Mouse (Mus musculus): ENCODE measurements at regions not wholly inside any gene's neighbourhood (a gene's known extent, or its start where the extent isn't known, plus 50 kb on each side); places are given as distances from the start of the nearest gene placed in this dataset.
A peak's percentile ranks its signal among the peaks of the same experiment; 100 is the strongest.

DNA sequence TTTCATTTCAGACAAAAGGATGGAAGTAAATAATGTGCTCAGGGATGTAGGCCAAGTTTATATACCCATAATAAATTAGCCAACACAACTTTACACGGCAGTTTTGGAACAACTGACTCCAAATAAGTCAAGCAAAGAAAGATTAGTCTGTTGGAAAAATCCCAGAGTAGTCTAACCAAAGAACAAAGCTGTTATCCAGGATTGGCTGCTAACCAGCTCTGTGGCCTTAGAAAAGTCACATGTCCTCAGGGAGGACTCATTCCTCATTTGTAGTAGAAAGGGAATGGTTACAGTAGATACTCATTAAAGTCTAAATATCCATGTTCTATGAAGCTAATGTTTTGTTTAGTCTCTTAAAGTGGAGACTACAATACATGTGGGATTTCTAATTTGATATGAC lies 130.6 kb upstream of the Mid1 start:
- no peak for TF ChIP-seq POLR2A (IDR thresholded peaks at IDR 0.05; ENCODE audit: borderline replicate concordance, extremely low read depth, insufficient read depth, insufficient read length, poor library complexity, severe bottlenecking)
- no peak for TF ChIP-seq CTCF (IDR thresholded peaks at IDR 0.05; ENCODE audit: borderline replicate concordance, extremely low read depth, insufficient read depth, insufficient read length)
- peak; percentile 0 for DNase-seq (ENCODE audit: low read depth)

DNA sequence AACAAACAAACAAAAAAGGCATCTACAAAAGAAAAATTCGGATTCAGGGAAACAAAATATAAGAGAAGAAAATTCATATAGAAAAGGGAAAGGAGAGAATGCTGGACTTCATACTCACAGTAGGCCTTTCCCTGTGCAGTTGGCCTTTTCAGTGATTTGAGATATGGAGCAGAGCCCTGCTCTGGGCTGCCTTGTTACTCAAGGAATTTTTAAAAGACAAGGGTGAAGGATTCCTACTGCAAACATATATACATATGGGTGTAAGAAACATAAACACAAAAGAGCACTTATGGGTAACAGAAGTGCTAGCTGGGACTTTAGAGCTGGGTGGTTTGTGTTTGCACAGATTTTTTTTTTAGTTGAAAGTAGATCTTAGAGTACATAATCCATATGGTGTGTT lies 132.1 kb upstream of the Mid1 start:
- DNase-seq (ENCODE audit: low read depth), result no peak
- TF ChIP-seq CTCF (IDR thresholded peaks at IDR 0.05; ENCODE audit: borderline replicate concordance, extremely low read depth, insufficient read depth, insufficient read length) (no peak), POLR2A (IDR thresholded peaks at IDR 0.05; ENCODE audit: borderline replicate concordance, extremely low read depth, insufficient read depth, insufficient read length, poor library complexity, severe bottlenecking) (no peak)

DNA sequence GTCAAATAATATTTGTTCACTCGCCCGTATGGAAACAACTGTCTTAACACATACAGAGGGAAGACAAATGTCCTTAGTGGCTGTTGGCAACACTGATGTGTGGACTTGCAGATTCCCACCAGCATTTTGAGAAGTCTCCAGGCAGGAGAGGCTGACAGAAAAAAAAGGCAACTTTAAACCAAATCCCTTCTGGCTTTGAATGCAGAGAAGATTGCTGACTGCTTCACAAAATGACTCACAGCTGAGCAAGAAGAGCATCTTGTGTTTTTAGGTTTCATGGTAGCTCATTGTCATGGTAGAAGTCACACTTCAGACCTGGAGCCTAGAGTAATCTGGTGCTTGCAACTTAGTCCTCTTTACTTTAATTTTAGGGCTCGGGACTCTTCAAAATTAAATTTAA lies 141.0 kb upstream of the Mid1 start:
- DNase-seq (ENCODE audit: low read depth), result no peak
- TF ChIP-seq CTCF (IDR thresholded peaks at IDR 0.05; ENCODE audit: borderline replicate concordance, extremely low read depth, insufficient read depth, insufficient read length), result no peak

DNA sequence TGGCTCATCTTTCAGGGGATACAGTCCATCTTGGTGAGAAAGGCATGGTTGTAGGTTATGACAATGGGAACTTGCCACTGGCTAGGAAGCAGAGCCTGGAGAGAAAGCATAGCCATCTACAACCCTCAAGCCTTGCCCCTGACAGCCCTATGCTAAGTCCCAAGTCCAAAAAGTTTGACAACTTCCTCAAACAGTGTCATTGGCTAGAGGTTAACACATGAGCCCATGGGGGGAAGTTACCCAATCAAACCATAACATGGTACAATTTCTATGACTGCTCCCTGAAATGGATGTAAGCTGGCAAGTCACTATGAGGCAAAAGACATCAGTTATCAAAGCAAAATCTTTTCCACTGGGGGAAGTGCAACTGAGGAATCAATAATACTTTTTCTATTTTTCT lies 176.8 kb upstream of the Mid1 start:
- TF ChIP-seq POLR2A (IDR thresholded peaks at IDR 0.05; ENCODE audit: borderline replicate concordance, extremely low read depth, insufficient read depth, insufficient read length, poor library complexity, severe bottlenecking), result no peak
- no peak for TF ChIP-seq CTCF (IDR thresholded peaks at IDR 0.05; ENCODE audit: borderline replicate concordance, extremely low read depth, insufficient read depth, insufficient read length)
- no peak for DNase-seq (ENCODE audit: low read depth)

DNA sequence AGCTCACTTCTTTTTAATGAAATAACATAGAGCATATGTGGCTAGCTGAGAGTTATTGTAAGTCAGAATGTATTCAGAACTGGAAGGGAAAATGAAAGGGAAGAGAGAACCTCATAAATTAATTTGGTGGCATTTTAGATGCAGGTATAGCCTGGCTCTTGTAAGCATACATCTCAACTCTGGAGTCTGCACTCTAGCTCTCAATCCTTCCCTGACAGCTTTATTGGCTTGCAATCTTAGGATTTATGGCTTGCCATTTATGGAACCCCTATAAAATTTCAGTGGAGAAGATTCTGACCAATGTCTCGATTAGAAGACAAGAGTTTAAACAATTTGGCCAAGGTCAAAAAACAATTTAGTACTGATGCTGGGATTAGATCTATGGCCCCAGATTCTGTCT lies 173.4 kb upstream of the Hccs start:
- DNase-seq (ENCODE audit: low read depth), result no peak
- TF ChIP-seq POLR2A (IDR thresholded peaks at IDR 0.05; ENCODE audit: borderline replicate concordance, extremely low read depth, insufficient read depth, insufficient read length, poor library complexity, severe bottlenecking) (no peak), CTCF (IDR thresholded peaks at IDR 0.05; ENCODE audit: borderline replicate concordance, extremely low read depth, insufficient read depth, insufficient read length) (no peak)

DNA sequence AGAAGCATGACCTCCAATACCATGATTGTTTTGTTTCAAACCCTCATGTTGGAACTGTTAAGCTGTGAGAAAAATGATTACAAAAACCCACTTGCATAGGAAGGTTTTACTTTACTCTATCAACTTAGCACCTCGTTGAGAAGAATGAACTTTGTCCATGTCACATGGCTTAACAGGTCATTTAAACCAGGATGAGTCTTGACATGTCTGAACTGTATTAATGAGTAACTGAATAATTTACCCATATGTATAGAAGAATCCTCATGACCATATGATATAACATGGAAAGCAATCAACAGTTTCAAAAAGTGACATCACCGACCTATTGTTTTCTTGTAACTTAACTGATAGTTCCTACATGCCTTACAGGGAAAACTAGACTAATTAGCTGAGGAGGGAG lies 153.3 kb upstream of the Hccs start:
- TF ChIP-seq CTCF (IDR thresholded peaks at IDR 0.05; ENCODE audit: borderline replicate concordance, extremely low read depth, insufficient read depth, insufficient read length), result no peak
- TF ChIP-seq POLR2A (IDR thresholded peaks at IDR 0.05; ENCODE audit: borderline replicate concordance, extremely low read depth, insufficient read depth, insufficient read length, poor library complexity, severe bottlenecking), result no peak
- no peak for DNase-seq (ENCODE audit: low read depth)

DNA sequence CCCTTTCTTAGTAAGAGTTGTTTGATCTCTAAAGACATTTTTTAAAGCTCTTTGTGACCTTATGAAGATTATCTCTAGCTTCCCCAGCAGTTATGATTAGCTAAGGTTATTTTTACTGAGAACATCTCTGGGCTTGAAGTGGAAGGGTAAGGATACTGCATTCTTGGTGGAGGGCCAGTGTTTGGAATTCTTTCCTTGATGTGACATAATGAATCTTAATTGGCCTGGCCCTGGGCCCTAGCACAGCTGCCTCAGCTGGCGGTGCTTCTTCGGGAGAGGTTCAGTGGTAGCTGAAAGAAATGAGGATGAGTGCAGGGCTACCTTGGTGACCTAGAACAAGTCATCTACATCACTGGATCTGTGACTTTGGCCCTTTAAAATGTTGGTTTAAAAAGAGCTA lies 150.5 kb upstream of the Hccs start:
- peak; percentile 5 for DNase-seq (ENCODE audit: low read depth)
- no peak for TF ChIP-seq CTCF (IDR thresholded peaks at IDR 0.05; ENCODE audit: borderline replicate concordance, extremely low read depth, insufficient read depth, insufficient read length)
- TF ChIP-seq POLR2A (IDR thresholded peaks at IDR 0.05; ENCODE audit: borderline replicate concordance, extremely low read depth, insufficient read depth, insufficient read length, poor library complexity, severe bottlenecking), result no peak

DNA sequence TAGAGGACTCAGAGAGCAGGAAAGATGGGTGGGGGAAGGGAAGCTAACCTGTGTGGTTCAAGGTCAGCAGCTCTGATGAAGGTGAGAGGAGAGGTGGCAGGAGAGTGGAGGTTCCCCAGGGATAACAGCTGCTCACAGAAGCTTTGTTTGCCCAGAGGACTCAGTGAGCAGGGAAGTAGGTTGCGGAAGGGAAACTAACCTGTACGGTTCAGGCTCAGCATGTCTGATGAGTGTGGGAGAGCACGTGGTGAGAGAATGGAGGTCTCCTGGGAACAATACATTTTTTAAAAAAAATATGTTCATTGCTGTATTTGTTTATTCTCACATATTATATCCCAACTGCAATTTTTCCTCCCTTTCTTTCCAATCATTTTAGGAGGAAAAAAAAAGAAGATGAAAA lies 130.0 kb upstream of the Hccs start:
- TF ChIP-seq CTCF (IDR thresholded peaks at IDR 0.05; ENCODE audit: borderline replicate concordance, extremely low read depth, insufficient read depth, insufficient read length) (no peak), POLR2A (IDR thresholded peaks at IDR 0.05; ENCODE audit: borderline replicate concordance, extremely low read depth, insufficient read depth, insufficient read length, poor library complexity, severe bottlenecking) (no peak)
- no peak for DNase-seq (ENCODE audit: low read depth)

DNA sequence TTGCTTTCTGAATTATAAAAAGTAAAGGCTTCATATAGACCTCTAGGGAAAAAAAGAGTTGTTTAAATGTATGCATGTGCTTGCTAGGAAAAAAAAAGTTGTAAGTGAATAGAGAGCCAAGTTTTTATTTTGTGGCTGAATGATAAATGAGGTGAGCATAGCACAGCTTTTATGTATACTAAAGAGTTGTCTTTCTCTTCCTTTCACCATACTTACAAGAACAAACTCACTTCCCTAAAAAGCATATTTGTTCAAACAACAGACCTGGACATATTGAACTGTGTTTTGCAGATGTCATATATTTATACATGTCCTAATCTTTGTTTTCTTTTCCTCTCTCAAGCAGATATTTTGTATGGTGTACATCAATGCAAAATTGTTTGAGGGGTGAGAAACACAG lies 119.4 kb upstream of the Hccs start:
- TF ChIP-seq POLR2A (IDR thresholded peaks at IDR 0.05; ENCODE audit: borderline replicate concordance, extremely low read depth, insufficient read depth, insufficient read length, poor library complexity, severe bottlenecking) (no peak), CTCF (IDR thresholded peaks at IDR 0.05; ENCODE audit: borderline replicate concordance, extremely low read depth, insufficient read depth, insufficient read length) (no peak)
- no peak for DNase-seq (ENCODE audit: low read depth)

DNA sequence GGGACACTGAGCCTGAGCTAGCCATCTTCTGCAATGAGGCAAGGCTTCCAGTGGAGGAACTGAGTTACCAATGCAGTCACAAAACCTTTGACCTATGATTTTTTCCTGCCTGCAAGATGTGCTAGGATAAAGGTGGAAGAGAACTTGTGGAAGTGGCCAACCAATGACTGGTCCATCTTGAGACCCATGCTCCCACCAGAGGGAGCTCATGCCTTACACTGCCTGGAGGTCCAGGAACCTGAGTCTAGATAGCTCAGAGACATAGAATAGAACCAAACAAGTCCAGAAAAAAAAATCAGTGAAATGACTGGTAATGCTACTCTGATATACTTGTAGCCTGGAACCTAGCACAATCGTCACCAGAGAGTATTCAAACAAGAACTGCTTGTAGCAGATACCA lies 118.5 kb upstream of the Hccs start:
- peak; percentile 10 for DNase-seq (ENCODE audit: low read depth)
- TF ChIP-seq CTCF (IDR thresholded peaks at IDR 0.05; ENCODE audit: borderline replicate concordance, extremely low read depth, insufficient read depth, insufficient read length), result peak; percentile 1; the same call in 1 of the 2 replicates
- TF ChIP-seq POLR2A (IDR thresholded peaks at IDR 0.05; ENCODE audit: borderline replicate concordance, extremely low read depth, insufficient read depth, insufficient read length, poor library complexity, severe bottlenecking), result no peak

DNA sequence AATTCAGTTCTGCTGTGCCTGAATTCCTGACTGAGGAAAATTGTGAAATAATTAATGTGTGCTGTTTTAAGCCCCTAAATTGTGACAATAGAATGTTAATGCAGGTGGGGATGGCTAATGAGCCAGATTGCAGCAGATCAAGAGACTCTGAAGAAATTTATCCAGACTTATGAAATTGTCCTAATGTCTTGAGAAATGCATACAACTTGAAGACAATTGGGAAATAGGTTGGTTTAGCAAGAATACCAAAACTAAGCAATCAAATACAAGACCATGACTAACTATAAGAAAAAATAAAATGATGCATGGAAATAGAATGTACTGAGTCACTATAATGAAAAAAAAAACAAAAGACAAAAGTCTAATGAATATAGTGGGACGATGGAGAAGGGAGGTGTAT lies 113.7 kb upstream of the Hccs start:
- TF ChIP-seq POLR2A (IDR thresholded peaks at IDR 0.05; ENCODE audit: borderline replicate concordance, extremely low read depth, insufficient read depth, insufficient read length, poor library complexity, severe bottlenecking), result no peak
- no peak for TF ChIP-seq CTCF (IDR thresholded peaks at IDR 0.05; ENCODE audit: borderline replicate concordance, extremely low read depth, insufficient read depth, insufficient read length)
- no peak for DNase-seq (ENCODE audit: low read depth)

DNA sequence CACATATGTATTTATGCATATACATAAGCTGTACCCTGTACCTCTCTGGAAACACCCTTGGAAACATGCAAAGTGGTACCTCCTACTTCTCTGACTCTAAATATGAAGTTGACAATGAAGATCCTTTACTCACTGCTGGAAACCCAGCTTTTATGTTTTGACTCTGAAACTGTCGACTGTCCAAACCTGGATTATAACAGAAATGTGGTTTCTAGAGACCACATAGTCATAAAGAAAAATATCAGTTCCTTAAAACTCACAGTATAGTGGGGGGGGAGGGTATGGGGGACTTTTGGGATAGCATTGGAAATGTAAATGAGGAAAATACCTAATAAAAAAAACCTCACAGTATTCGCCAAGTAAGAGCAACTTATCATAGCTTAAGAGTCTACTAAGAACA lies 76.7 kb upstream of the Hccs start:
- no peak for TF ChIP-seq CTCF (IDR thresholded peaks at IDR 0.05; ENCODE audit: borderline replicate concordance, extremely low read depth, insufficient read depth, insufficient read length)
- TF ChIP-seq POLR2A (IDR thresholded peaks at IDR 0.05; ENCODE audit: borderline replicate concordance, extremely low read depth, insufficient read depth, insufficient read length, poor library complexity, severe bottlenecking), result no peak
- no peak for DNase-seq (ENCODE audit: low read depth)

DNA sequence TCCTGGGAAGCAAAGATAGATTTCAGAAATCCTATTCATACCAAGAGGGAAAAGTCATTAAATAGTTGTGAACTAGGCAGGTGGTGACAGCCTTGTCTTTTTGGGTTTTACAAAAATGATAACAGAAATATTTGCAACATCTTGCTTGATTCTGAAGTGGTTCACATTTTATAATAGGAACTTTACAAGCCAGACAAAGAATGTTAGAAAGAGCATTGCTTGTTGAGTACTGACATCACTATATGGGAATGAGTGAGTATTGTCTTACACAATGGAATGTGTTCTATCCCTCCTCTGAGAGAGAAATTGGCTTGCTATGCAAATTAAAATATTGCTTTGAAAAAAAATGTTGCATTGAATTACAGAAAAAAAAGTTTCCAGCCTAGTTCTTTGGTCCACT lies 66.5 kb upstream of the Hccs start:
- TF ChIP-seq POLR2A (IDR thresholded peaks at IDR 0.05; ENCODE audit: borderline replicate concordance, extremely low read depth, insufficient read depth, insufficient read length, poor library complexity, severe bottlenecking) (no peak), CTCF (IDR thresholded peaks at IDR 0.05; ENCODE audit: borderline replicate concordance, extremely low read depth, insufficient read depth, insufficient read length) (no peak)

More for the DNA sequence above, 66.5 kb upstream of the Hccs start:
- DNase-seq (ENCODE audit: low read depth), result no peak
